Mouse (Mus musculus) kidney, postnatal 36 days (tissue): ENCODE measurements around the gene Zfp872.
A peak's percentile ranks its signal among the peaks of the same experiment; 100 is the strongest.
"Not testable (repeated sequence)": the region's sequence is repeated elsewhere in the genome, so short reads cannot be mapped to it uniquely, and the experiment has no call there.

ENCODE experiments used
- DNase-seq, 2 experiments: peaks; one replicate each; pipeline ENCODE4 v3.0.0; 2021 to 2022; ENCODE audit warnings: mixed read lengths in 2 of 2

The Zfp872 gene

DNA sequence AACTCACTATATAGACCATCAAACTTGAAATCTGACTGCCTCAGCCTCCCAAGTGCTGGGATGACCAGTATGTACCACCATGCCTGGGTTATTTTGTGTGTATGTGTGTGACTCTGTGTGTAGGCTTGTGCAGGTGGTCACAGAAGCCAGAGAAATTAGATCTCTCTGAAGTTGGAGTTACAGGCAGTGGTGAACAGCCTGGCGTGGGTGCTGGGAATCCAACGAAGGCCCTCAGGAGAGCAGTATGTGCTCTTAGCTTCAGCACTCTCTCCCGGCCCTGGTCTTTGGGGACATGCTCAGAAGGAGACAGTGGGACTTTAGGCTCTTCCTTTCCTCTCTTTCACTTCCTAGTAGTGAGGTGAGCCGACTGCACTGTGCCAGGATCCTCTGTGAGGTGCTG, 15.6 kb upstream of the Zfp872 start:
- DNase-seq: no peak

DNA sequence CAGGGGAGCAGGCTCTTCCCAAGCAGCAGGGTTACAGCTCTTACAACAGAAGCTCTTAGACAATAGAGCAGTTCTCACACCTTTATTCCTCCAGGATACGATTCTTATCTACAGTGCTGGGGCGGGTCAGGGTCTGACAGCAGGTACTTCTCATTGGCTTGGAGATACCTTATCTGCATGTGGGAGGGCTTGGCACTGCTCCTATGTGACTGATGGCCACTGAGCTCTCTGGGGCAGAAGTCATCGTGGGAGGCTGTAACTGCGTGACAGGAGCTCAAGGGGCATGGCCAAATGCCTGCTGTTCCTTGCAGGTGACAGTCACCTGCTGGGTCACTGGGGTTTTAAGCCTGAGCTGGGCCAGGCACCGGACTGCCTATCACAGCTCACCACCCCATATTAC, 8.5 kb downstream of the Zfp872 start:
- DNase-seq: no peak

DNA sequence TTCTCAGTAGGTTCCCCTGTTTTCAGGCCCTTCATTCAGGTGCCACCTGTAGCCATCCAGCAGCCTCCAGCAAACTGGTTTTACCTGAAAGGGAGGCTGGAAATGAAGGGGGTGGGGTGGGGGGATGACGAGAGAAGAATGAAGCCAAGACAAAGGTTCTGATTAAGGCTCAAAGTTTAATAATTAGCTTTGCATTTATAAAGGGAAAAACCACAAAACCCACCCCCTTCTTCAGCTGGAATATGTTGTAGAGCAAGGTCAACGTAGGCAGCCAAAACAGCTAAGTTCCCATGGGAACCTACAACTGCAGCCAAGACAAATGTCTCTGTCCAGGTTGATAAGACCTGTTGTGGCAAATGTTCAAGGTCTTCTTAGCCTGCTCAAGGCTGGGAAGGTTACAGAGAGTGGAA, 25.9 kb downstream of the Zfp872 start:
- no peak for DNase-seq

DNA sequence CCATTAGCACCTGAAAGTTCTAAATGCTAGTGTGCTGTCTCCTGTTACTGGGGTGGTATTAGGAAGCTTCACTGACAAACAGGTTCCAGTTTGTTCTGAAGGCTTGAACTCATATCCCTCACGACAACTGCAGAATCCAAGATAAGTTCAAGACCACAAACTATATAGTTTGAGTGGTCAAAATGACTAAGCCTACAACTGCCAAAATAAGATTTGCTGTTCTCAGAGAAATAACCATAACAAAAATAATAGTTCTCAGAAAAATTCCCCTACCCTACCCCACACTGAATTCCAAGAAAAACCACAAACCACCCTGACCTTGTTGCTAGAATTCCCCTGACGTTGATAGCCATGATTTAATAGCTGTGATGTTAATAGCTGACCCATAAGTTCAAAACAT, 26.7 kb downstream of the Zfp872 start:
- no peak for DNase-seq

DNA sequence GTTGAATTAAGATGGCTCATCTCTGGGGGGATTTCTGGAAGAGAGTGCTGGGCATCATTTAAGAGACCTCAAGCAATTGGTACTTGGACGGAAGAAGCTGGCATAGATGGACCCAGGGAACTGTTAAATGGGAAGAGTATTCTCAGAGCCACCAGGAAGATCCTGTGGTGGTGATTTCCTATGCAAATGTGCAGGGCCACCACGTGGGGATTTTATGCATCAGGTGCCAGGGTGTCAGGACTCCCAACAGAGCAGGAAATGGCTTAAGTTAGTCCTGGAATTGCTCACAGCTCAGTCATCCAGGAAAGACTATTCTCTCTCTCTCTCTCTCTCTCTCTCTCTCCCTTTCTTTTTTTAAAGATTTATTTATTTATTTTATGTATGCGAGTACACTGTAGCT, 28.8 kb downstream of the Zfp872 start:
- no peak for DNase-seq

DNA sequence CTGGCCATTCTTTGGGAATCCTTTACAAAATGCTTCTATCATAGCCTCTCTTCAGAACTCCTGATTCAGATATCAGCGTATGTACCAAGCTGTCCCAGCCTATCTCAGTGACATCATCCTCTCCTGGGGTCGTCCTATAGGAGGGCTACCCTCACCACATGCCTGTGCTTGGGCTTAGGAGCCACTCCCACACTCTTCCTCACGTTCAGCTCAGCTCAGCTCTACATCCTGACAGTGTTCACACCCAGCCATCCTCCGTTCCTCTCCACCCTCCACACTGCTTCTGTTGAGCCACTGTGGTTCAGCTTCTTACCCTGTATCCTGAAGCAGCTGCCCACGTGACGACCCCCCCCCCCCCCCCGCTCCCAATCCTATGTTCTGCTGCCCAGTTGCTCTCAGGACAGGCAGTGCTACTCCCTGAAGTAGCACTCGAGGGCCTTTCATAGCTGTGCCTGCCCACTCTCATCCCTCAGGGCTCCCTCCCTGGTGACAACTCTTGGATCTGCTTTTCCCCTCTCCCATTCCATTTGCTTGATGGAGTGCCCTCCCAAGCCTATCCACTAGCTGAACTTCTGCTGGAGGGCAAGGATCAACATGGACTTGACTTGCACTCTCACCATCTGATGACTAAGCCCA, 30.1 kb downstream of the Zfp872 start:
- DNase-seq: no peak

DNA sequence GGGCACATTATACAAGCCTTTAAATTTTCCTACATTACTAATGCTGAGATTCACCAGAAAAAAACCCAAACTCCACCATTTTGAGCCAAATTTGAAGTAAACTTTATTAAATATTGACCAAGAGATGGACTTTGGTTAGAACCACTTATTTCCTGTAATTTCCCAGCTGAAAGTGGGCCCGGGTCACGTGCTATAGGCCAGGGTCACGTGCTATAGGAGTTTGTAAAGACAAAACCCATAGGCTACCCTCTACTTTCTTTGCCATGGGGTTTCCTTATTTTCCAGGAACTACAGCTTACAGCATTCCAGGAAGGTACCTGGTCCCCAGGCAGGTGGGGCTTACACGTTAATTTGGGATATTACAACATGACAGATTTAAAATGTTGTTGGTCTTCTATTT, 36.2 kb downstream of the Zfp872 start:
- DNase-seq: peak in 1 of 2 experiments; percentile 58

DNA sequence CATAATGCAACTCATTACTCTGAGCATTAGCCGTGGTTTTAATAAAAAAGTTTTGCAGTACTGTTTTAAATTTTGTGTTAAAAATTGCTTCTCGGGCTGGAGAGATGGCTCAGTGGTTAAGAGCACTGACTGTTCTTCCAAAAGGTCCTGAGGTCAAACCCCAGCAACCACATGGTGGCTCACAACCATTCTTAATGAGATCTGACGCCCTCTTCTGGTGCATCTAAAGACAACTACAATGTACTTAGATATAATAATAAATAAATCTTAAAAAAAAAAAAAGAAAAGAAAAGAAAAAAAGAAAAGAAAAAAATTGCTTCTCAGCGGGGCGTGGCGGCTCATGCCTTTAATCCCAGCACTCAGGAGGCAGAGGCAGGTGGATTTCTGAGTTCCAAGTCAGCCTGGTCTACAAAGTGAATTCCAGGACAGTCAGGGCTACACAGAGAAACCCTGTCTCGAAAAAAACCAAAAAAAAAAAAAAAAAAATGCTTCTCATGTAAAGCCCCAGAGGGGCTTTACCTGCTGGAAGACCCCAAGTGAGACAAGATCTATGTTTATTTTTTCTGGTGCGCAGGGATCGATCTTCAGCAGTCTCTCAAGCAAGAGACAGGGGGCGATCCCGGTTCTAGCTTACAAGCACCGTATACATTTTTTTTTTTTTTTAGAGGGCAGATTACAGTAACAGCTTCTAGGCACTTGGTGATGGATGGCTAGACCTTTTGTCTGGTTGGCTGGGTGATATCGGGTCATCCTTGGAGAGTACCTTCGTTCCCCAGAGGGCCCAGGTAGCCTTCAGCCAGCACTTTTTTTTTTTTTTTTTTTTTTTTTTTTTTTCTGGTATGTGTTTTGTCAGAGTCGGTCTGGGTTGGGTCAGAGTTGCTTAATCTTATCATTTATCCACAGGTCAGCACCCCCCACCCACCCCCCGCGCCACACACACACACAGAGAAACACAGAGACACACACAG, 36.9 kb downstream of the Zfp872 start:
- DNase-seq: peak; percentile 16 to 28

DNA sequence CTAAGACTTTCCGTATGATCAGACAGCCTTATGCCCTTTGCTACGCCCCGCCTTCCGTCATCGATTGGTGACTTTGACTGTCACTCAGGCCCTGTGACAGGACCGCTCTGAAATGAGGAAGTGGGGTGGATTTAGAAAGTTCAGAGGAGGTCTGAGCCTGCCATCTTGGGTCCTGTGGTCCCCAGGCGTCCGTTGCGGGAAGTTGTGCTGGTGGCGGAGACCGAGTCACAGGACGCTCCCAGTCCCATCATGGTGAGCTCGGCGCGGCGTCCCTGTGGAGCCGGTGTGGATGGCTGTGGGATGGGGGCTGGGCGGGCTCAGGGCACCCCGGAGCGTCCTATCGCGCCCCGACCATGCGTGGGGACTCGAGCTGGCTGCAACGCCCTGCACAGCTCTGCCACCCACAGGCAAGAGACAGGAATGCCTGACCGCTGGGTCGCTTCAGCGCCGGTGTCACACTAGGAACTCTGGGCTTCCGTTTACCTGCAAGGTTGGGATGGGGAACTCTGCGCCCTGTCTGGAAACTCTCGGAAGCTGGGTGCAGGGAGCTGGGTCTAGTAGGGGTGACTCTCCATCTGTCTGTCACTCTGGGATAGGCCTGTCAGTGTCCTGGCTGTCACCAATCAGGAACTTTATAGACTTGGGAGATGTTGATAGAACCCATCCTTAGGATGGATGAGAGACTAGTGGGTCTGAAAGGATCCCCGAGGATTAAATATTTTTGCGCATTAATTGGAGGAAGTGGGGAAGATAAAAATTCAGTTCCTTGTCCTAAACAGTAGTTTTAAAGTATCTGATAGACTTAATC, 37.9 kb downstream of the Zfp872 start, which contains the start of gene Zfp809:
TSS of gene Zfp809 (plus strand) at position 134 of the 808 bp plus-strand sequence.
- DNase-seq: peak; percentile 100

DNA sequence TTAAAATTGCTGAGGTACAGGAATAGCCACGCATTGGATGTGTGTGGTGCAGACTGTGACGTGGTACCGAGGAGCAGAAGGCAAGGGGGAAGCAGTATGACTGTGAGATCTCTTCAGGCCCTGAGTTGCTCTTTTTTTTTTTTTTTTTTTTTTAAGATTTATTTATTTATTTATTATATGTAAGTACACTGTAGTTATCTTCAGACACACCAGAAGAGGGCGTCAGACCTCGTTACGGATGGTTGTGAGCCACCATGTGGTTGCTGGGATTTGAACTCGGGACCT, 38.4 kb downstream of the Zfp872 start:
- not testable (repeated sequence) for DNase-seq

DNA sequence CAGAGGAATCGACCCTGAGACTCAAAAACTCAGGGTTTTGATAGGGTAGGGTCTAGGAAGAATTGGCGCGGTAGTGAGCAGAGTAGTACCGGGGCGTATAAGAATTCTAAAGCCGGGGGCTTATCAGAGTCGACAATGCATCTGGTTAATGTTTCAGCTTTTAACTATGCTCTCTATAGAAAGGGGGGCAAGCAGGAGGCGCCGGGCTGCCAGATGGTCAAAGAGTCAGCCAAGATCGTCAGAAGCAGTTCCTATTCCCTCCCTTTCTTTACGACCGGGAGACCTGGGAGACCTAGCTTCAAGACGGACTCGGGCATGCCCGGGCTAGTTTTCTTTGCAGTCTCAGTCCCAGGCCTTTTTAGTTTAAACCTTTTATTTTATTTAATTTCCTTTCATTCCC, 39.0 kb downstream of the Zfp872 start:
- peak; percentile 51 to 60 for DNase-seq

DNA sequence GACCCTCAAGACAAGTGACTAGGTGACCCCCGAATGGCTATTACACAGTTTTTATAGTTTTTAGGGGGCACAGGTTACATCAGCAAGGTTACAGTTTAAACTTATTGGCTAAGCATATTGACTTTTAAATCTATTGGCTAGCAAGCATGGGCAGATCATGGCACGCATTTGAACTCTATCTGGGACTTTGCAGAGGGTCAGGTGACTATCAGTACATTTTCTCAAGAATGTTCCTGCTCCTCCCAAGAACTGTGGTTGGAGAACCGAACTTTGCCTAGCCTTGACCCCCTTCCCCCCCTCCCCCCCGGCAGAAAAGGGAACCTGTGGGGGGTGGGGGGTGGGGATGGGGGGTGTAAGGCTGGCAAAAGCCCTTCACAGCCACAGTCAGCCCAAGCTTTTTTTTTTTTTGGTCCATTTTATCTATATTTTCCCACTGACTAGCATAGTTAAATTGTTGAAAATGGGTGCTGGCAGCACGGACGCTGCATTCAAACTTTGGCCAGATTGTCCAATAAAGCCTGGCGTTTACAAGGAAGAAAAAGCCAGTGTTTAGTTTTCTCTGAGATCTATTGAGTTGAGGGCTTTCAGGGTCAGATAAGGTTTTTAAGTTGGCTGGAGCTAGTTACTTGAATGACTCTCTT, 41.6 kb downstream of the Zfp872 start:
- no peak for DNase-seq

DNA sequence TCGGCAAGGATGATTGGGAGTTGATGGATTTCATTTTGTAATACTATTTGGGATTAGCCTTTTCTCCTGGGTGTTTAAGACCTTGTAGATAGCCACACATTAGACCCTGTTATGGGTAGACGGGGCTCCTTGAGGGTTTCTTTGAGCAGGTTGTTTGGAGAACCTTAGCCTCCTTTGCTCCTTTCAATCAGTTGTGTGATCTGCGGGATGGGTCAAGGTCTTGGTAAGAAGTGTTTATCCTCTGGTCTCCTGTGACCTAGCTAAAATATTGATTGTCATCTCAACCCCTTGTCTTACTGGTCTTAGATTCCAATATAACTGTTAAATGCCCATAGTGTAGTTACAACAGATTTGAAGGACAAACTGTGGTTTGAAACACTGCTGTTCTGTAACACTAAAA, 42.2 kb downstream of the Zfp872 start:
- no peak for DNase-seq

DNA sequence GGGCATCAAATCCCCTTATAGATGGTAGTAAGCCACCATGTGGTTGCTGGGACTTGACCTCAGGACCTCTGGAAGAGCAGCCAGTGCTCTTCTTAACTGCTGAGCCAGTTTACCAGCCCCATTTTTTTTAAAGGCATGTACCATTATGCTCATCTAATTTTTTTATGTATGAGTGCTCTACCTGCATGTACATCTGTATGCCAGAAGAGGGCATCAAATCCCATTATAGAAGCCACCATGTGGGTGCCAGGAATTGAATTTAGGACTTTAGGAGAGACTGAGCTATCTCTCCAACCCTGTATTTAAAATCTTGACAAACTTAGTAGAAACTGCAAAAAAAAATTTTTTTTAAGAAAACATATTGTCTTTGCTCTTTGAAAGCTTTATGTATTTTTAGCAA, 42.7 kb downstream of the Zfp872 start:
- no peak for DNase-seq

DNA sequence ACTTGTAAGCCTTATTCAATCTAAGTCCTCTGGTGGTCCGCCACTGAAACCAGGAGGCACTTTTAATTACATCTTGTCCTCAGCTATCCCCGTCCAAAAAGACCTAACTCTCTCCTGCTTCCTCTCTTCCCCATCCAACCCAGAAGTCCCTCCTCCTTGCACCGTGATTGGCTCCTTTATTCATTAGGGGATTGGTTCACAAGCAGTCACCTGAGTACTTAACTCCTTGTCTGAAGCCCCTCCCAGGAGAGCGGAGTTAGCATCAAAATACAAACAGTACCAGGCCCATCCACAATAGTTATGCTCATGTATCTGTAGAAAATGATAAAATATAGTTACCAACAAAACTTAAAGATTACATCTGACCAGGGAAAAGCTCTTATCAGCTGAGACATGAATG, 52.1 kb downstream of the Zfp872 start:
- DNase-seq: no peak

DNA sequence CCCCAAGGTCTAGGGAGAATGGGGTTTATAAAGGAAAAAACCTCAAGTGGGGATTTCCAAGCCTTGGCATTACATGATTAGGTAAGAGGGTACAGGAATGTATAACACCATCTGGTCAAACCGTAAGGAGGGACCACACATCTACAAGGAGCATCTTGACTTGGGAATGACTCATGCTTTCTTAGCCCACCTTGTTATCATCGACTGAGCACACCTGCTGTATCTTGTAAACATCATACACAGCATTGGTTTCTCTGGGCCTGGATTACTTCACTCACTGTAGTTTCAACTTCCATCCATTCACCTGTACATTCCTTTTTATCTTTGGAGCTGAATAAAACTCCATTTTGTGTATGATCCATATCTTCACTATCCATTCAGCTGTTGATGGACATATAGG, 56.4 kb downstream of the Zfp872 start:
- no peak for DNase-seq
